Mouse (Mus musculus): Measurements from ENCODE around the gene Kcna6. TPM values are rescaled to one million over a fixed set of nuclear protein-coding genes. Genes with fewer than 3 reads are reported as not detected.

The Kcna6 gene
- polyA plus RNA-seq, 2 experiments = 8.5 to 8.6 TPM

DNA sequence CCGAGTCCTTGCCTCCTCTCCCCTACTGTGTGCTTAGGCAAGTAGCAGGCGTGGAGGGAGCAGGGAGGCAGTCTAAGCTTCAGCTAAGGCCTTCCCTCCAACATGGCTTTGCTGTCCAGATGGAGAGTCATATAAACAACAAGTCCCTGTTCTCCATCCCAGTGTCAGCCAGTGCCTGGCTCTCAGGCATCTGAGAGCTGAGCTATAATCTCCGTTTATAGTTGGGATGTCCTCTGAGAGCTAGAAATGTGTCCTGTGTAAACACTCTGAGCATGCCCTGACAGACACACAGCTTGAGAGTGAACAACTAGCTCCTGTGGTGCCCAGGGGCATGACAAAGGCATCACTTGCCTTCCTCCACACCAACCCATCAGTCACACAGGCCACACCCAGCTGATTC is 55.3 kb downstream of the Kcna6 start:
- Histone ChIP-seq H3K36me3 (ENCODE audit: control insufficient read depth, insufficient read depth, low read length) (no peaks in the 10 kb centered on the region), H3K27me3 (ENCODE audit: control insufficient read depth, insufficient read depth, low read length) (no peaks in the 10 kb centered on the region), H3K9me3 (ENCODE audit: control insufficient read depth, low read length) (no peaks in the 10 kb centered on the region), H3K4me3 (replicated peaks; ENCODE audit: low read length) (no peak overlapping the region), H3K4me2 (replicated peaks; ENCODE audit: low read depth, low read length, severe bottlenecking) (no peak overlapping the region), H3K27ac (replicated peaks; ENCODE audit: low read depth, low read length) (no peak overlapping the region), H3K9ac (ENCODE audit: low read depth, low read length, severe bottlenecking) (no peak overlapping the region), H3K4me1 (ENCODE audit: control insufficient read depth, insufficient read depth, low read length) (no peaks in the 10 kb centered on the region)
- WGBS = 51% methylated on average over 3 of the region's 3 CpGs
- no peak for DNase-seq (ENCODE audit: low spot score)
- ATAC-seq (ENCODE audit: low FRiP score, low read depth) = no peak
- TF ChIP-seq POLR2A (IDR thresholded peaks at IDR 0.05; ENCODE audit: borderline replicate concordance, extremely low read depth, insufficient read depth, insufficient read length) = no peak

DNA sequence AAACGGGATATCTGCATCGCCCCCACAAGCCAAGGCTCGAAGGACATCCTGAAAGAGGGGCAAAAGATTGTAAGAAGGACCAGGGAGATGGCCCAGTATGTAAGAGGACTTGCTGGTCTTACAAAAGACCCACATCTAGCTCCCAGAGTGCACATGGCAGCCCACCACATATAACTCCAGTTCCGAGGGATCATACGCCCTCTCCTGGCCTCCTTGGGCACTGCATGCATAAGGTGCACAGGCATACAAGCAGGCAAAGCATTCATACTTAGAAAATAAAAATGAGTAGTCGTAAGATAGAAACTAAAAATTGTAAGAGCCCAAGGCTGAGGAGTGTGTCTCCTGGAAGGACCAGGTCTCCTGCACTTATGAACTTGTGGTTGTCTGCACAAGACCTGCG is 61.5 kb downstream of the Kcna6 start:
- ATAC-seq (ENCODE audit: low FRiP score, low read depth) (no peak), DNase-seq (ENCODE audit: low spot score) (no peak)
- H3K4me3 ChIP-seq (replicated peaks; ENCODE audit: low read length) = no peak overlapping the region
- no peaks in the 10 kb centered on the region for H3K9me3 ChIP-seq (ENCODE audit: control insufficient read depth, low read length)
- TF ChIP-seq POLR2A (IDR thresholded peaks at IDR 0.05; ENCODE audit: borderline replicate concordance, extremely low read depth, insufficient read depth, insufficient read length) = no peak
- 73% methylated on average over 7 of the region's 7 CpGs for WGBS
- H3K27ac ChIP-seq (replicated peaks; ENCODE audit: low read depth, low read length) = no peak overlapping the region
- no peaks in the 10 kb centered on the region for H3K36me3 ChIP-seq (ENCODE audit: control insufficient read depth, insufficient read depth, low read length)
- no peaks in the 10 kb centered on the region for H3K27me3 ChIP-seq (ENCODE audit: control insufficient read depth, insufficient read depth, low read length)
- no peak overlapping the region for H3K9ac ChIP-seq (ENCODE audit: low read depth, low read length, severe bottlenecking)
- H3K4me2 ChIP-seq (replicated peaks; ENCODE audit: low read depth, low read length, severe bottlenecking) = no peak overlapping the region
- no peaks in the 10 kb centered on the region for H3K4me1 ChIP-seq (ENCODE audit: control insufficient read depth, insufficient read depth, low read length)

DNA sequence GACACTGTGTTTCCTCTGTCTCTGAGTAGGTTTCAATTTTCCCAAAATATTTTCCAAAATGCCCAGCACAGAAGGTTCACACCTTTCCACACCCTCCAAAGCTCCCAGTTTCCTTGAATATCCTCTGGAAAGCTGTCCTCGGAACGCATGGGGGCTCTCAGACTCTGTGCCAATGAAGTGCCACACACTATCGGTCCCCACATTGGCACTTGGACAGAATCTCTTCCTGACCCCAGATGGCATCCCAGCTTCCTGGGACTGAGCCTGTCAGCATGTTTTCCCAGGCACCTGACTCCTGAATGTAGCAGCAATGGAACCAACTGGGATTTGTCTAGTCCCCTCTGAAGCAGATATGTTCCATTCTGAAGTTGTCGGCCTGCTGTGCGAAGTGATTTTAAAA is 73.5 kb downstream of the Kcna6 start:
- DNase-seq (ENCODE audit: low spot score) (no peak), ATAC-seq (ENCODE audit: low FRiP score, low read depth) (no peak)
- Histone ChIP-seq H3K9ac (ENCODE audit: low read depth, low read length, severe bottlenecking) (no peak overlapping the region), H3K4me3 (replicated peaks; ENCODE audit: low read length) (no peak overlapping the region), H3K36me3 (ENCODE audit: control insufficient read depth, insufficient read depth, low read length) (no peaks in the 10 kb centered on the region), H3K9me3 (ENCODE audit: control insufficient read depth, low read length) (no peaks in the 10 kb centered on the region), H3K27me3 (ENCODE audit: control insufficient read depth, insufficient read depth, low read length) (no peaks in the 10 kb centered on the region), H3K4me1 (ENCODE audit: control insufficient read depth, insufficient read depth, low read length) (no peaks in the 10 kb centered on the region), H3K27ac (replicated peaks; ENCODE audit: low read depth, low read length) (no peak overlapping the region), H3K4me2 (replicated peaks; ENCODE audit: low read depth, low read length, severe bottlenecking) (no peak overlapping the region)
- WGBS = 94% methylated on average over 5 of the region's 5 CpGs
- TF ChIP-seq POLR2A (IDR thresholded peaks at IDR 0.05; ENCODE audit: borderline replicate concordance, extremely low read depth, insufficient read depth, insufficient read length) = no peak

DNA sequence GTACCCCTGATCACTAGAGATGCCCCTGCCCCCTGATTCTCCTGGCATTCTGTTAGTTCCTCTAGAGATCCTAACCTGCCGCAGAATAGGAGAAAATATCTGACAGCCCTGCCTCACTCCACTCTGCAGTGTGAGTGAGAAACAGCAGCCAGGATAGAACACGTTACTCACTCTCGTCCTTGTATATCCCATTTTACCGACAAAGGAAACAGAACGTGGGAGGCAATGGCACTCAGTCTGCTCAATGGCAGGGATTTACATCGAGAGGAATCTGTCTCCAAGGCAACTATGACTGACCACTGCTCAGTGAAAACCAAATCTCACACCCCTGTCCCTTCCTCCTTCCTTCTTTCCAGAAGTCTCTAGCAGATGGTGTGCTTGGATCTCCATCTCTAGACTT is 74.4 kb downstream of the Kcna6 start:
- H3K27me3 ChIP-seq (ENCODE audit: control insufficient read depth, insufficient read depth, low read length) = no peaks in the 10 kb centered on the region
- TF ChIP-seq POLR2A (IDR thresholded peaks at IDR 0.05; ENCODE audit: borderline replicate concordance, extremely low read depth, insufficient read depth, insufficient read length) = no peak
- no peak overlapping the region for H3K4me2 ChIP-seq (replicated peaks; ENCODE audit: low read depth, low read length, severe bottlenecking)
- no peak for ATAC-seq (ENCODE audit: low FRiP score, low read depth)
- 56% methylated on average over 6 of the region's 6 CpGs for WGBS
- no peaks in the 10 kb centered on the region for H3K4me1 ChIP-seq (ENCODE audit: control insufficient read depth, insufficient read depth, low read length)
- no peak for DNase-seq (ENCODE audit: low spot score)
- no peak overlapping the region for H3K9ac ChIP-seq (ENCODE audit: low read depth, low read length, severe bottlenecking)
- H3K27ac ChIP-seq (replicated peaks; ENCODE audit: low read depth, low read length) = no peak overlapping the region
- no peak overlapping the region for H3K4me3 ChIP-seq (replicated peaks; ENCODE audit: low read length)
- H3K9me3 ChIP-seq (ENCODE audit: control insufficient read depth, low read length) = no peaks in the 10 kb centered on the region
- H3K36me3 ChIP-seq (ENCODE audit: control insufficient read depth, insufficient read depth, low read length) = no peaks in the 10 kb centered on the region

DNA sequence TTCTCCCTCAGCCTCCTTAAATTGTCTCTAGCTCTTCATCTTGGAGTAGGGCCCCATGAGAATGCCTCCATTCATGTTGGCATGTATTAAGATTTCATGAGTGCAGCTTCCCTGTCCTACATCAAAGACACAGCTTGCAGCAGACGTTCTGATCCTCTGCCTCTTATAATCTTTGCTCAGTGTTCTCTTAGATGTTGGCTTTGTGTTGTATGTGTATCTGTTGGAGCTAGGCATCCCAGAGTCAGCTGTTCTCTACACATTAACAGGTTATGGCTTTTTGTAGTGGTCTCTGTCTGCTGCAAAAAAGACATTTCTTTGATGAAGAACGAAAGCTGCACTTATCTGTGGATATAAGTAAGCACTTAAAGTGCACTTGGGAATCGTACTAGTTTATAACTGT is 75.9 kb downstream of the Kcna6 start:
- Histone ChIP-seq H3K27ac (replicated peaks; ENCODE audit: low read depth, low read length) (no peak overlapping the region), H3K9ac (ENCODE audit: low read depth, low read length, severe bottlenecking) (no peak overlapping the region), H3K4me2 (replicated peaks; ENCODE audit: low read depth, low read length, severe bottlenecking) (no peak overlapping the region), H3K9me3 (ENCODE audit: control insufficient read depth, low read length) (no peaks in the 10 kb centered on the region), H3K4me1 (ENCODE audit: control insufficient read depth, insufficient read depth, low read length) (no peaks in the 10 kb centered on the region), H3K36me3 (ENCODE audit: control insufficient read depth, insufficient read depth, low read length) (no peaks in the 10 kb centered on the region), H3K4me3 (replicated peaks; ENCODE audit: low read length) (no peak overlapping the region), H3K27me3 (ENCODE audit: control insufficient read depth, insufficient read depth, low read length) (no peaks in the 10 kb centered on the region)
- DNase-seq (ENCODE audit: low spot score) (no peak), ATAC-seq (ENCODE audit: low FRiP score, low read depth) (no peak)
- no peak for TF ChIP-seq POLR2A (IDR thresholded peaks at IDR 0.05; ENCODE audit: borderline replicate concordance, extremely low read depth, insufficient read depth, insufficient read length)
- WGBS = 62% methylated on average over 3 of the region's 3 CpGs

Other genes with a start within 250 kb of the Kcna6 start
- 3.1 and 3.2 TPM in 2 replicates for gene Kcna5, start 205.3 kb downstream of the Kcna6 start, polyA plus RNA-seq (2012; rRNA removed)
- 4.0 and 5.0 TPM in 2 replicates for gene Kcna5, start 205.3 kb downstream of the Kcna6 start, polyA plus RNA-seq (2014; fragmentation: Nextera tagmentation; extraction: Ambion mirVana)
- 0.88 and 1.1 TPM in 2 replicates for gene Kcna1, start 94.3 kb downstream of the Kcna6 start, polyA plus RNA-seq (2012; rRNA removed)
- 1.6 and 2.3 TPM in 2 replicates for gene Kcna1, start 94.3 kb downstream of the Kcna6 start, polyA plus RNA-seq (2014; fragmentation: Nextera tagmentation; extraction: Ambion mirVana)
- 84.8 and 87.7 TPM in 2 replicates for gene Ndufa9, start 108.5 kb upstream of the Kcna6 start, polyA plus RNA-seq (2012; rRNA removed)
- gene Ndufa9, start 108.5 kb upstream of the Kcna6 start, polyA plus RNA-seq (2014; fragmentation: Nextera tagmentation; extraction: Ambion mirVana) = 177 and 186 TPM in 2 replicates
- gene Akap3, start 112.4 kb upstream of the Kcna6 start, polyA plus RNA-seq (2012; rRNA removed) = 0.04 and 0.05 TPM in 2 replicates
- gene Akap3, start 112.4 kb upstream of the Kcna6 start, polyA plus RNA-seq (2014; fragmentation: Nextera tagmentation; extraction: Ambion mirVana) = not detected in 2 replicates
- gene Dyrk4, start 181.2 kb upstream of the Kcna6 start, polyA plus RNA-seq (2012; rRNA removed) = 0.03 and 0.08 TPM in 2 replicates
- not detected in 2 replicates for gene Dyrk4, start 181.2 kb upstream of the Kcna6 start, polyA plus RNA-seq (2014; fragmentation: Nextera tagmentation; extraction: Ambion mirVana)
- 46.3 and 55.8 TPM in 2 replicates for gene Rad51ap1, start 198.9 kb upstream of the Kcna6 start, polyA plus RNA-seq (2012; rRNA removed)
- gene Rad51ap1, start 198.9 kb upstream of the Kcna6 start, polyA plus RNA-seq (2014; fragmentation: Nextera tagmentation; extraction: Ambion mirVana) = 50.6 and 52.7 TPM in 2 replicates
- gene D6Wsu163e, start 199.3 kb upstream of the Kcna6 start, polyA plus RNA-seq (2012; rRNA removed) = 11.1 and 12.2 TPM in 2 replicates
- gene D6Wsu163e, start 199.3 kb upstream of the Kcna6 start, polyA plus RNA-seq (2014; fragmentation: Nextera tagmentation; extraction: Ambion mirVana) = 12.4 and 16.6 TPM in 2 replicates

Measured in limb, embryonic 14.5 days (tissue).